Mouse (Mus musculus) stomach, embryonic 15.5 days (tissue): ENCODE results near the gene Rhobtb1. TPM values are rescaled to one million over a fixed set of nuclear protein-coding genes. Genes with fewer than 3 reads are reported as not detected.

Source experiments
- ATAC-seq: fragments of 200-750 bp; cut with Nextera tagmentation; 2 replicates; pipeline ENCODE4 v1.8.0; 2017; ENCODE audit warnings: low read depth, moderate number of reproducible peaks, moderate TSS enrichment; ENCODE audit not compliant: insufficient read depth, low FRiP score
- H3K27ac ChIP-seq: fragments of 300-500 bp; sonication (generic); 2 replicates; pipeline ENCODE4 v1.5.1; 2015; ENCODE audit warnings: mild to moderate bottlenecking, inconsistent platforms
- H3K27me3 ChIP-seq: fragments of 300-500 bp; sonication (generic); replicated peaks from 2 replicates; pipeline ENCODE4 v1.6.1; 2015; ENCODE audit warnings: inconsistent platforms
- H3K36me3 ChIP-seq: fragments of 300-500 bp; sonication (generic); 2 replicates; pipeline ENCODE4 v1.6.1; 2015; ENCODE audit warnings: inconsistent platforms
- H3K4me1 ChIP-seq: fragments of 300-500 bp; sonication (generic); 2 replicates; pipeline ENCODE4 v1.6.1; 2015; ENCODE audit warnings: inconsistent platforms
- H3K4me2 ChIP-seq: fragments of 300-500 bp; sonication (generic); 2 replicates; pipeline ENCODE4 v1.6.1; 2015; ENCODE audit warnings: mild to moderate bottlenecking, inconsistent platforms
- H3K4me3 ChIP-seq: fragments of 300-500 bp; sonication (generic); replicated peaks from 2 replicates; pipeline ENCODE4 v1.5.1; 2015; ENCODE audit warnings: inconsistent platforms
- H3K9ac ChIP-seq: fragments of 300-500 bp; sonication (generic); 2 replicates; pipeline ENCODE4 v1.6.1; 2015; ENCODE audit warnings: inconsistent platforms
- H3K9me3 ChIP-seq: fragments of 300-500 bp; sonication (generic); 2 replicates; pipeline ENCODE4 v1.6.1; 2016; ENCODE audit warnings: inconsistent platforms
- WGBS: fragments of 180-500 bp; shearing (Covaris S2); methylation state at CpG from one replicate; pipeline ENCODE4 v1.1.7; 2015; 5-methylcytosine and 5-hydroxymethylcytosine counted together
- polyA plus RNA-seq: library from polyadenylated mRNA; unstranded; fragments of >200 nt; fragmentation: Nextera tagmentation; extraction: Ambion mirVana; gene quantifications from 2 replicates; pipeline ENCODE4 v1.2.1, GENCODE M21; 2015

Gene Rhobtb1
- polyA plus RNA-seq, 1 experiment from 2014 or later: 33.0 TPM

DNA sequence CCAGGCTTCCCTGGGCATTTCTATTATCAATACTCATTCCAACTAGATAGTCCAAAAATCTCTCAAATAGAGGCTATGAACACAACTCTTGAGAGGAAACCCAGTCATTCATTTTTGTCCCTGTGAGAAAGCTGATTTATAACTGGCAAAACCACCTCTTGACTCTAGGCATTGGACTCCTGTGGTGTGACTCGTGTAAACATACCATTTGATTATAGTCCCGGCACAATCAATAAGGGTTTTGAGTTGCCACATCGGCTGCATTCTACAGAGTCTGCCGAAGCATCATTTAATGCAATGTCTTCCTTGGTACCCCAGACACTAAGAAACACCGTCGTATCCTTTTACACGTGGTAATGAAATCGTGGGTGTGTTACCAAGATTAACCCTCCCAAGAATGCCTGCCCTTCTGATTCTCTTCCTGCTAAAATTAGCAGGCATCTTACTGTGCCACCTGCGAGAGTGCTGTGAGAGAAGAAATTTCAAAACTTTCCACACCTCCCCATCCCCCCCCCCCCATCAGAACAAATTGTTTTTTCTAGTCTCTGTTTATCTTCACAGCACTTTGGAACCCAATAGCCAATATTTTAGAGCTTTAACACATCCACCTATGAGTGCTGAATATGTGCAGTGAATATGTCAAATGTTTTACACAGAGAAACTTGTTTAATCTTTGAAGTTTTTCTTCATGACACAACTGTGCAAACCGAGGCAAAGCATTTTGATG is 39.4 kb downstream of the Rhobtb1 start:
- no peaks in the 10 kb centered on the region for H3K27me3 ChIP-seq
- H3K36me3 ChIP-seq: no peaks in the 10 kb centered on the region
- H3K27ac ChIP-seq: no peak overlapping the region
- ATAC-seq: no peak
- no peak overlapping the region for H3K4me2 ChIP-seq
- H3K4me3 ChIP-seq: no peak overlapping the region
- H3K9ac ChIP-seq: no peak overlapping the region
- H3K9me3 ChIP-seq: no peaks in the 10 kb centered on the region
- 54% methylated on average over 10 of the region's 10 CpGs for WGBS
- no peaks in the 10 kb centered on the region for H3K4me1 ChIP-seq

DNA sequence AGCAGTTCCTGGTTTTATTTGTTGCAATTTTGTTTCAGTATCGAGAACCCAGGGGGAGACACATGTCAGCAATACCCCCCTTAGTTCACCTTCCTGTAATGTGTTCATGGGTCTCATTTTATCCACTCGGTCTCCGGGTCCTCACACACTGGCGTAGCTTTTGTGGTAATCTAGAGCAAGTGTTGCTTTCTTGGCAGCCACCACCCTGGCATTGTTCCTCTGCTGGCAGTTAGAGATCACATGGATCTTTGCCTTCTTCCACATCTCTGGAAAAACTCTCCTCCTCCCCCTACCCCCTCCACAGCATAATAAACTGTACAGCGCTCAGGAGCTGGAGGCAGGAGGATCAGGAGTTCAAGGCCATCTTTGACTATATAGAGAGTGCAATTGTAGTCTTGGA is 41.0 kb downstream of the Rhobtb1 start:
- ATAC-seq: no peak
- Histone ChIP-seq H3K9ac (no peak overlapping the region), H3K27me3 (no peaks in the 10 kb centered on the region), H3K27ac (no peak overlapping the region), H3K9me3 (no peaks in the 10 kb centered on the region), H3K4me3 (no peak overlapping the region), H3K36me3 (no peaks in the 10 kb centered on the region), H3K4me2 (no peak overlapping the region), H3K4me1 (no peaks in the 10 kb centered on the region)
- WGBS: 92% methylated on average over 5 of the region's 5 CpGs

DNA sequence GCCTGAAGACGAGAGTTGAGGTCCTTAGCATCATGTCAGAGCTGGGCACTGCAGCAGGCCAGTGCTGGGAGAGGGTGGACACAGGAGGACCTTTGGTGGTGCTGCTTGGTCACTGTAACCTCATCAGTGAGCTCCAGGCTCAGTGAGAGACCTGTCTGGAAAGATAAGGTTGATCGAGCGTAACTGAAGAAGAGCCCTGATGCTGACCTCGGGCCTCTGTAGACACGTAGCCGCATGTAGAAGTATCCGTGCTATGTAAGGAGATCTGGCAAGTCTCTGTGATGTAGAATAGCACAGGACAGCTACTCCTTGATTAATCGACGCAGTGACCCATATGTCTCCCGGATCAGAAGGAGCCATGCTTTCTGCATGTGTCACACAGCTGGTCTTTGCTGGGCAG is 42.5 kb downstream of the Rhobtb1 start:
- Histone ChIP-seq H3K27me3 (no peaks in the 10 kb centered on the region), H3K36me3 (no peaks in the 10 kb centered on the region), H3K9me3 (no peaks in the 10 kb centered on the region), H3K4me1 (no peaks in the 10 kb centered on the region), H3K9ac (no peak overlapping the region), H3K4me2 (no peak overlapping the region), H3K4me3 (no peak overlapping the region), H3K27ac (no peak overlapping the region)
- 93% methylated on average over 10 of the region's 10 CpGs for WGBS
- ATAC-seq: no peak

DNA sequence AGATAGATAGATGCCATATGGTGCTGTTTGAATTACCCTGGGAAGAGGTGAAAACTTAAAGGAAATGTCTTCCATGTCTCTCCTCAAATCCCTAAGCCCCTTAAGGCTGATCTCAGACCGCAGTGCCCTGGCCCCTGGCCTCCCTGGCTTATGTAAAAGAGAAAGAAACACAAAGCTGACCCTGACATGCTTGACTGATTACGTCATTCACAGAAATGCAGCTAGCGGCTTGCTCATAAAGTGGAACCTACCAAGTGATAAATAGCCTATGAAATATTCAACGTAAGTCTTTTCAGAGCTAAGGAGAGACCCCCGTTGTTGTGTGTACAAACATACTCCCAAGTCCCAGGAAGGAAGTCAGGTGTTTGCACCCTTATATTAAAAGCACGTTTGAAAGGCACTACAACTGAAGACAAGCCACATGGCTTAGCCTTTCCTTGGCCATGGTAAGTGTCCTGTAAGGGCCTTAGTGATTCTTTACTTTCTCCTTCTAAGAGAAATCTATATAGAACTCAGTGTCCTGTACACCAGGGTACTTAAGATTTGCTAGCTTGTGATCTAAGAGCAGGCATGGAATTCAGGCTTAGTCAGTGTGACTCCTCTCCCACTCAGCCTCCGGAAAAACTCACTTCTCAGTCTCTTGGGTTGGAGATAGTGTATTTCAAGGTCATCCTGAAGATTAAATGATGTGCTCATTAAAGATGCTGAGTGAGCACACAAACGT is 53.6 kb downstream of the Rhobtb1 start:
- no peaks in the 10 kb centered on the region for H3K4me1 ChIP-seq
- H3K4me2 ChIP-seq: no peak overlapping the region
- H3K27me3 ChIP-seq: no peaks in the 10 kb centered on the region
- no peak for ATAC-seq
- 47% methylated on average over 8 of the region's 8 CpGs for WGBS
- H3K4me3 ChIP-seq: no peak overlapping the region
- H3K36me3 ChIP-seq: no peaks in the 10 kb centered on the region
- no peak overlapping the region for H3K9ac ChIP-seq
- no peak overlapping the region for H3K27ac ChIP-seq
- no peaks in the 10 kb centered on the region for H3K9me3 ChIP-seq

DNA sequence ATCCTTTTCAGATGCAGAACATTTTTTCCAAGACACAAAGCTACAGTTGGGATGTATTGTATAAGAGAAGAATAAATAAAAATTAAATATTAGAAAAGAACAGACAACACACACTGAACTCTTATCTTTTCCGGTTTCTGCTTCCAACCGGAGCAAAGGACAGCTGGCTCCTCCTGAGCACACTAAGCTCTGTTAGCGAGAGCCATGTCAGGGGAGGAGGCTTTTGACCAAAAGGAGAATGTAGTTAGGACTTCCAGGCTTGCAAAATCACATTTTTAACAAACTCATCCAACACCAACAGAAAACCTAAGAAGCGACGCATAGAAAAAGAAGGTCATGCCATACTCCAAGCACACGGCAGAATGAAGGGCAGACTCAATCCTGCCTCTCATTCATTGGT is 54.8 kb downstream of the Rhobtb1 start:
- H3K4me3 ChIP-seq: no peak overlapping the region
- no peak for ATAC-seq
- no peaks in the 10 kb centered on the region for H3K9me3 ChIP-seq
- H3K9ac ChIP-seq: no peak overlapping the region
- no peaks in the 10 kb centered on the region for H3K27me3 ChIP-seq
- H3K36me3 ChIP-seq: no peaks in the 10 kb centered on the region
- 77% methylated on average over 6 of the region's 6 CpGs for WGBS
- H3K4me2 ChIP-seq: no peak overlapping the region
- H3K4me1 ChIP-seq: 0 out of 2 replicates have a peak, but pooled peaks cover 1% of the 10 kb centered on the region
- no peak overlapping the region for H3K27ac ChIP-seq

DNA sequence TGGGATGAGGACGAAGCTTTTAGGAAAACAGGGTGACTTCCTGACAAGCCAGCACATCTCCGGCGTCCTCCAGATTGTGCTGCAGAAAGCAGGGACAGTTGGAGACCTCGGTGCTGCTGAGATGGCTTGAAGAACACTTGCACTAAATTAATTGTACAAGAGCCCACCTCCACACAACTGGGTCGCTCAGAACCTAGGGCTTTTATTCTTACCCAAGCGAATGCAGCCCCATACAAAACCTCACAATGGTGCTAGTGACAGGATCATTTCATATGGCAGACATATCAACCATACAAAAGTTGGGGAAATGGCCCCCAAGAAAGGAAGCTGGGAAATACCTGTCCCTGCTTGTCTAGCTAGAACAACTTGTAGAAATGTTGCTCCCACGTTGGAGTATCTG is 56.2 kb downstream of the Rhobtb1 start:
- WGBS: 81% methylated on average over 7 of the region's 7 CpGs
- no peak overlapping the region for H3K27ac ChIP-seq
- H3K4me1 ChIP-seq: peaks cover 7% of the 10 kb centered on the region; the same call in 1 of the 2 replicates
- no peak overlapping the region for H3K4me3 ChIP-seq
- H3K9ac ChIP-seq: no peak overlapping the region
- no peak overlapping the region for H3K4me2 ChIP-seq
- H3K36me3 ChIP-seq: no peaks in the 10 kb centered on the region
- H3K9me3 ChIP-seq: no peaks in the 10 kb centered on the region
- no peaks in the 10 kb centered on the region for H3K27me3 ChIP-seq
- no peak for ATAC-seq

DNA sequence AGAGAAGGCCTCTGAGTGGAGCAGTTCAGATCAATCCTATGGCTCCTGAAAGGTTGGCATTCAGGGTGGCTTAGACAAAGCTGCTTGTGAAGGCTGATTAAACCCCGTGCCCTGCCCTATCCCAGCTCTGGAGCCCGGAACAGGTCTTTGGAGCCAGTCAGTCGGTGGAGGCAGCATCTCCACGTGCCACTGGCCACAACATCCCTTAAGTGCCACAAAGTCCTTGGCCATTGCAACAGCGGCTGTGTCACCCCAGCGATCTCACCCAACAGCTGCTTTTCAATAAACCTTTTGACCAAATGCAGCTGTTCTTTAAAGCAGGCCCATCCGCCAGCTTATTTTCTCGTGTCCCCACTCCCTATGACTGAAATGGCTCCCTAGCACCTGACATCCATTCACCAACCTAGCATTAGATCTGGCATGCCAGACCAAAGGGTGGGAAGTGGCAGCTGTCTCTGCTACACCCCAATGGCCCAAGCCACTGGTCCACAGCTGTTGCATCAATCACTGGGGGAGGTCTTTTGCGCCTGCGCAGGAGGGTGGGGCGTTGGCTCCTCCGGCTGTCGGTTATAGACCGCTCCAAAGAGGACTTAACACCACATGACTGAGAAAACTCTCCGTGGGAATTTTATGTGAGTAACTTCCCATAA is 56.9 kb downstream of the Rhobtb1 start:
- no peak overlapping the region for H3K27ac ChIP-seq
- no peaks in the 10 kb centered on the region for H3K27me3 ChIP-seq
- H3K9ac ChIP-seq: no peak overlapping the region
- no peak overlapping the region for H3K4me2 ChIP-seq
- peaks cover 7% of the 10 kb centered on the region; the same call in 1 of the 2 replicates for H3K4me1 ChIP-seq
- no peak for ATAC-seq
- 83% methylated on average over 15 of the region's 15 CpGs for WGBS
- no peaks in the 10 kb centered on the region for H3K36me3 ChIP-seq
- H3K9me3 ChIP-seq: no peaks in the 10 kb centered on the region
- no peak overlapping the region for H3K4me3 ChIP-seq

DNA sequence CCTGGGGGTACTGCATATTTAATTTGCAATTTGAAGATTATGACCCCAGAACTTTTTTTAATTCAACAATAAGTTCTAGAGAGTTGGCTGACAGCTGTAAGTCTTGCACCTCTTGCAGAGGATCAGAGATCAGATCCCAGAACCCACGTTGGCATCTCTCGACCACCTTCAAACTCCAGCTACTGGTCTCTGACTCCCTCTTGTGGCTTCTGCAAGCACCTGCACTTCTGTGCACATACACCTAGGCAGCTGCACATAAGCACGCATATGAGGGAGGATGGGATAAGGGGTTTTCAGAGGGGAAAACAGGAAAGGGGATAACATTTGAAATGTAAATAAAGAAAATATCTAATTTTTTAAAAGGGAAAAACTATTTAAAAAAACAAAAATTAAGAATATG is 57.5 kb downstream of the Rhobtb1 start:
- Histone ChIP-seq H3K4me3 (no peak overlapping the region), H3K27ac (no peak overlapping the region), H3K9ac (no peak overlapping the region), H3K4me2 (no peak overlapping the region), H3K27me3 (no peaks in the 10 kb centered on the region), H3K9me3 (no peaks in the 10 kb centered on the region), H3K4me1 (peaks cover 8% of the 10 kb centered on the region; the same call in 1 of the 2 replicates), H3K36me3 (no peaks in the 10 kb centered on the region)
- 88% methylated on average over 3 of the region's 3 CpGs for WGBS
- no peak for ATAC-seq

DNA sequence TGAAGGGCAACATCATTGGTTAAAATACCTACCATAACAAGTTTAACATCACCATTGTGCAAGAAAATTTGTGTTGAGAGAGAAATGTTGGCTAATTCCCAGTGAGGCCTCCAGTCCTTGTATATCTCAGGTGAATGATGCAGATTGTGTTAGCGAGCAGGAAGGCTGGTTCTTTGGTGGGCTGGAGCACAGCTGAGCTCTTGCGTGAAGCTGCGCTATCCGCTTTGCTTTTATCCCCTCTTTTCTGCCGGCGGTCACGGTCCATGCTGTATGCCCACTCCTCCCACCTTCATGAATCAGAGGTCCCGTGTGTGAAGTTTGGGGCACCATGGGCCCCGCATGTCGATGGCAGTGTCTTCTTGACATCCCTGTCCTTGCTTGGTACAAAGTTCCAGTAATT is 58.8 kb downstream of the Rhobtb1 start:
- no peak for ATAC-seq
- WGBS: 93% methylated on average over 10 of the region's 10 CpGs
- peaks cover 17% of the 10 kb centered on the region for H3K4me1 ChIP-seq

DNA sequence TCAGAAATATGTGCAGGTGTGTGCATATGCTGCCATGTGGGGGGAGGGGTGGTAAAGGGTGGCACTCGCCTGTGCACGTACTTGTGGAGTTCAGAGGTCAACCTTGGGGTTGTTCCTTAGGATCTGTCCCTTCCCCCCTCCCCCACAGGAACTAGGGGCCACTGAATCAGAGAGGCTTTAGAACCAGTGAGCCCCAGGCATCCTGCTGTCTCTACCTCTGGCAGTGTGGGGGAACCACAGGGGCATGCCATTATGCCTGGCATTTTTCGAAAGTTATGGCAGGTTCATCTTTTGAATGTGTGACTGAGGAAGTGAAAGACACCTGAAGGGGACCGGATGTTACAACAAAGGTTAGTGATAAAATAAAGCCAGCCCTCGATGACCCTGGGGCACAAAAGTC is 59.4 kb downstream of the Rhobtb1 start:
- H3K9me3 ChIP-seq: no peaks in the 10 kb centered on the region
- H3K4me3 ChIP-seq: no peak overlapping the region
- H3K9ac ChIP-seq: no peak overlapping the region
- H3K4me1 ChIP-seq: peaks cover 17% of the 10 kb centered on the region
- no peak overlapping the region for H3K27ac ChIP-seq
- no peaks in the 10 kb centered on the region for H3K27me3 ChIP-seq
- ATAC-seq: no peak
- 75% methylated on average over 5 of the region's 5 CpGs for WGBS
- H3K36me3 ChIP-seq: no peaks in the 10 kb centered on the region
- H3K4me2 ChIP-seq: no peak overlapping the region

More for the DNA sequence above, 58.8 kb downstream of the Rhobtb1 start:
- Histone ChIP-seq H3K4me3 (no peak overlapping the region), H3K36me3 (no peaks in the 10 kb centered on the region), H3K27ac (no peak overlapping the region), H3K9me3 (no peaks in the 10 kb centered on the region), H3K9ac (no peak overlapping the region), H3K27me3 (no peaks in the 10 kb centered on the region), H3K4me2 (no peak overlapping the region)

DNA sequence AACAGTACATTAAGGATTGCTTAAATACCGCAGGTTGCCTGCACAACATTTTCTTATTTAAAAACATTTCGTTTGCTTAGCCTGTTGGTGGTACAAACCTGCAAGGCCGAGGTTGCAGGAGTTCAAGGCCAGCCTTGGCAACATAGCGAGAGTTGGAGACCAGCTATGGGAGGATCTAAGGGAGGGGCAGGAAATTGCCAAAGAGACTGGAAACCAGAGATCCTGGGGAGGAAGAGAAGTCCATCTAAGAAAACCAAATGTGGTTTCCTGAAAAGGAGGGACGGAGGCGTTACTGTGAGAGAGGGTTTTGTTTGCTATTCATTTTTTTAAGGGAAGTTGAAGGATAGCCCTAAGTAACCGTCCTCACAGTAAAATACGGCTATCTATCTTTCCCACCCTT is 60.3 kb downstream of the Rhobtb1 start:
- Histone ChIP-seq H3K27me3 (no peaks in the 10 kb centered on the region), H3K9ac (no peak overlapping the region), H3K4me3 (peak overlapping the region; percentile 87), H3K9me3 (no peaks in the 10 kb centered on the region), H3K4me2 (peak overlapping the region; percentile 82), H3K36me3 (0 out of 2 replicates have a peak, but pooled peaks cover 3% of the 10 kb centered on the region), H3K27ac (peak overlapping the region; percentile 100), H3K4me1 (peaks cover 17% of the 10 kb centered on the region)
- no peak for ATAC-seq
- 35% methylated on average over 8 of the region's 8 CpGs for WGBS

DNA sequence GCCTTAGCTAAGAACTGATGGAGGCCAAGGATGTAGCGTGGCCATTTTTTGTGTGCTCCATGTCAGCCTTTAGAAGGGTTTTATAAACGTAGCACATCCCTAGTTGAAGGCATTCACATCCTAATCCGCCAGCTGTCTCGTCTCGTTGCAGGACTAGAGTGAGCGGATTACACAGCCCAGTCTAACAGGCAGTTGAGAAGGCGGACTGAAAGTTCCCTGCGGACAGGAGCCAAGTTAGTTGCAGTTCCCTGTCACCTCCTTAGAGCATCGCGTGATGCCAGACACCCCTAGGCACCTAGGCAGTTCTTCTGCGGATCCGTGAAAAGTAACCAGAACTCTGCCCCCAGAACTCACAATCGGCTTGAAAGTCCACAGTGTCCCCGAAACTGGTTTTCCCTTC is 60.7 kb downstream of the Rhobtb1 start:
- peak overlapping the region; percentile 82 for H3K4me2 ChIP-seq
- peak overlapping the region; percentile 100 for H3K27ac ChIP-seq
- no peaks in the 10 kb centered on the region for H3K9me3 ChIP-seq
- H3K36me3 ChIP-seq: 0 out of 2 replicates have a peak, but pooled peaks cover 6% of the 10 kb centered on the region
- 6% methylated on average over 14 of the region's 14 CpGs for WGBS
- no peaks in the 10 kb centered on the region for H3K27me3 ChIP-seq
- peak overlapping the region; percentile 91; the same call in 1 of the 2 replicates for H3K9ac ChIP-seq
- H3K4me1 ChIP-seq: peaks cover 17% of the 10 kb centered on the region
- no peak for ATAC-seq
- peak overlapping the region; percentile 87 for H3K4me3 ChIP-seq
